Mouse (Mus musculus): ENCODE results near the gene Car2. TPM values are rescaled to one million over a fixed set of nuclear protein-coding genes. Genes with fewer than 3 reads are reported as not detected.

The Car2 gene
- total RNA-seq, 1 experiment, result 132 TPM

DNA sequence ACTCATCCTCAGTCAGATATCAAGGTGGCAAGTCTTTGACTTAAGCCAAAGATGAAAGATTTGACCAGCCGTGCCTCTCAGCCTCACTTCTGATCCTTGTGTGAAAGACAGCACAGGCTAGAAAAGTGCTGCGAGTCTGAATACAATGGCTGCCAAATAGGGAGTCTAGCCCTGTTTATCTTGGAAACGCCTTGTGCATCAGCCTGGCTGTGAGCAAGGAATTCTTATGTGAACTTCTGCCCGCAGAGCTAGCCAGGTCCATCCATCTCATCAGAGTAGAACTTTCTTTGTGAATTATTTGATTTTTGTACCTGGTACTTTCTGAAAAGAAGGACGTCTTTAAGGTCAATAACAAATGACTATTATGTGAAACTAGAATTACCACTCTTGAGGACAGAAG lies 32.1 kb upstream of the Car2 start:
- in situ Hi-C loops (cut with MboI; ENCODE audit: low sequenced_read_pairs in 2 of 2, unreplicated experiment in 2 of 2), result no loop called here

DNA sequence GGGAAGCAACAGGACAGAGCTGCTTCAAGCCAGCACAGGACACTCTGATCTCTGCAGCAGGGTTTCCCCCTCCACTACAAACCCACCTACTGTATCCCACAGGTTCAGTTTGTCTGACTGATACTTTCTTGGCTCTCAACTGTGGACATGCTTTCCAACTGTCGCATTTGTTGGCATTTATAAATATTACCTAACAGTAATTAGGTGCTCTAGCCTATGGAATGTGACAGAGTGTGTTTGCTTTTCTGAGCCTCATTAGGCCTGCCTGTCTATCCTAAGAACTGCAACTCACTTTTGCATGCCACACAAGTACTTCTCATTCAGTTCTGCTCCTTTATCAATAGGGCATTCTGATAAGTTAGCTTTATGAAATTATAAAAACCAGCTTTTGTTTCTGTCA lies 31.6 kb upstream of the Car2 start:
- no peak for DNase-seq (ENCODE audit: low read depth, low spot score)
- Histone ChIP-seq H3K4me1 (ENCODE audit: control insufficient read depth in 2 of 2, insufficient read depth in 2 of 2, low read length in 2 of 2, poor library complexity in 1 of 2) (no peaks in the 10 kb centered on the region), H3K9ac (ENCODE audit: insufficient read depth, low read depth, low read length, poor library complexity, severe bottlenecking) (no peak overlapping the region), H3K9me3 (ENCODE audit: control insufficient read depth, insufficient read depth, low read depth, low read length) (no peaks in the 10 kb centered on the region), H3K36me3 (ENCODE audit: control insufficient read depth, insufficient read depth, low read length, poor library complexity, severe bottlenecking) (no peaks in the 10 kb centered on the region), H3K4me3 (ENCODE audit: insufficient read depth in 1 of 2, low read depth in 1 of 2, low read length in 2 of 2, poor library complexity in 1 of 2, severe bottlenecking in 1 of 2) (no peak overlapping the region), H3K27ac (ENCODE audit: insufficient read depth, low read depth, low read length, poor library complexity, severe bottlenecking) (no peak overlapping the region)
- in situ Hi-C loops (cut with MboI; ENCODE audit: low sequenced_read_pairs in 2 of 2, unreplicated experiment in 2 of 2), result no loop called here
- TF ChIP-seq HCFC1 (IDR thresholded peaks at IDR 0.05; ENCODE audit: borderline replicate concordance, insufficient read depth, low read length) (no peak), ZNF384 (IDR thresholded peaks at IDR 0.05; ENCODE audit: low read depth, low read length) (no peak), MAFK (IDR thresholded peaks at IDR 0.05; ENCODE audit: insufficient read depth, low read depth, low read length) (no peak), ZC3H11A (IDR thresholded peaks at IDR 0.05; ENCODE audit: borderline replicate concordance, low read depth, low read length) (no peak), CHD2 (IDR thresholded peaks at IDR 0.05; ENCODE audit: low read depth, low read length) (no peak)

More for the DNA sequence above, 32.1 kb upstream of the Car2 start:
- DNase-seq (ENCODE audit: low read depth, low spot score), result no peak
- H3K36me3 ChIP-seq (ENCODE audit: control insufficient read depth, insufficient read depth, low read length, poor library complexity, severe bottlenecking), result no peaks in the 10 kb centered on the region
- H3K27ac ChIP-seq (ENCODE audit: insufficient read depth, low read depth, low read length, poor library complexity, severe bottlenecking), result no peak overlapping the region
- TF ChIP-seq CHD2 (IDR thresholded peaks at IDR 0.05; ENCODE audit: low read depth, low read length) (no peak), HCFC1 (IDR thresholded peaks at IDR 0.05; ENCODE audit: borderline replicate concordance, insufficient read depth, low read length) (no peak), MAFK (IDR thresholded peaks at IDR 0.05; ENCODE audit: insufficient read depth, low read depth, low read length) (no peak), ZNF384 (IDR thresholded peaks at IDR 0.05; ENCODE audit: low read depth, low read length) (no peak)
- no peak overlapping the region for H3K9ac ChIP-seq (ENCODE audit: insufficient read depth, low read depth, low read length, poor library complexity, severe bottlenecking)
- no peaks in the 10 kb centered on the region for H3K4me1 ChIP-seq (ENCODE audit: control insufficient read depth in 2 of 2, insufficient read depth in 2 of 2, low read length in 2 of 2, poor library complexity in 1 of 2)
- H3K9me3 ChIP-seq (ENCODE audit: control insufficient read depth, insufficient read depth, low read depth, low read length), result no peaks in the 10 kb centered on the region
- no peak overlapping the region for H3K4me3 ChIP-seq (ENCODE audit: insufficient read depth in 1 of 2, low read depth in 1 of 2, low read length in 2 of 2, poor library complexity in 1 of 2, severe bottlenecking in 1 of 2)

DNA sequence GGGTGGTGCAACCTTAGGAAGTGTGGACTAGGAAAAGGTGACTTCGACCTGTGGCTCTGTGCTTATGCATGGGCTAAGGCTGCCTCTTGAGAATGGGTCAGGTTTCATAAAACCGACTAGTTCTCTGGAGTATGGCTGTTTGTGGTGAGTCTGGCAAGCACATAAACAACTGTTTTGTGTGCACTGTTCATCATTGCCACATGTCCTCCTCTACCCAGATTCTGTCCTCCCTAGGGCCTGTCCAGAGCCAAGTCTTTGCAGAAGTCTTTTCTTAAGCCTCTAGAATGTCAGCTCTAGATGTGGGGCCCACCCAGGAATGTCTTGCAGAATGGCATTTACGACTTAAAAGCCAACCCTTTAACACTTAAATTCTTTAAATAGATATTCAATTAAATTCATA lies 28.2 kb upstream of the Car2 start:
- in situ Hi-C loops (cut with MboI; ENCODE audit: low sequenced_read_pairs in 2 of 2, unreplicated experiment in 2 of 2), result no loop called here

DNA sequence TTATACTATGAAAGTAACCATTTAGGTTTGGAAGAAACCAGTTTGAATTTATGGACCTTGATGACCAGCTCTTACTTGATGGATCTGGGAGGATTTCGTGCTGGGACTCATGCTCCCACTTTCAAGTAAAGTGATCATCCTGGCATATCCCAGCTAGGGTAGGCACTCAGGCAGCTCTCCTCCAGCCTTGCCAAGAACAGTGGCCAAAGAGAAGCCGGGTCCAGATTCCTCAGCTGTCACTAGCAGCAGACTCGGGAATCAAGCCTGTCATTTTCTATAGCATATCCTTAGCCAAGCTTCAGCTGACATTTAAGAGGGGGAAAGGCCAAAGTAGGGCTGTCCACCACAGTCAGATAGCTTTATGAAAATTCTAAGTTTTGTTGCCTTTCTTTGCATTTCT lies 25.8 kb upstream of the Car2 start:
- Histone ChIP-seq H3K36me3 (ENCODE audit: control insufficient read depth, insufficient read depth, low read length, poor library complexity, severe bottlenecking) (no peaks in the 10 kb centered on the region), H3K4me1 (ENCODE audit: control insufficient read depth in 2 of 2, insufficient read depth in 2 of 2, low read length in 2 of 2, poor library complexity in 1 of 2) (peaks cover 0 to 3% of the 10 kb centered on the region in 2 experiments; a peak in 1 of 4 replicates), H3K27ac (ENCODE audit: insufficient read depth, low read depth, low read length, poor library complexity, severe bottlenecking) (no peak overlapping the region), H3K9me3 (ENCODE audit: control insufficient read depth, insufficient read depth, low read depth, low read length) (no peaks in the 10 kb centered on the region), H3K4me3 (ENCODE audit: insufficient read depth in 1 of 2, low read depth in 1 of 2, low read length in 2 of 2, poor library complexity in 1 of 2, severe bottlenecking in 1 of 2) (no peak overlapping the region), H3K9ac (ENCODE audit: insufficient read depth, low read depth, low read length, poor library complexity, severe bottlenecking) (no peak overlapping the region)
- DNase-seq (ENCODE audit: low read depth, low spot score), result no peak
- TF ChIP-seq ZC3H11A (IDR thresholded peaks at IDR 0.05; ENCODE audit: borderline replicate concordance, low read depth, low read length) (no peak), ZNF384 (IDR thresholded peaks at IDR 0.05; ENCODE audit: low read depth, low read length) (no peak), CHD2 (IDR thresholded peaks at IDR 0.05; ENCODE audit: low read depth, low read length) (no peak), MAFK (IDR thresholded peaks at IDR 0.05; ENCODE audit: insufficient read depth, low read depth, low read length) (no peak), HCFC1 (IDR thresholded peaks at IDR 0.05; ENCODE audit: borderline replicate concordance, insufficient read depth, low read length) (no peak)
- in situ Hi-C loops (cut with MboI; ENCODE audit: low sequenced_read_pairs in 2 of 2, unreplicated experiment in 2 of 2), result no loop called here

More for the DNA sequence above, 28.2 kb upstream of the Car2 start:
- Histone ChIP-seq H3K9ac (ENCODE audit: insufficient read depth, low read depth, low read length, poor library complexity, severe bottlenecking) (no peak overlapping the region), H3K4me3 (ENCODE audit: insufficient read depth in 1 of 2, low read depth in 1 of 2, low read length in 2 of 2, poor library complexity in 1 of 2, severe bottlenecking in 1 of 2) (no peak overlapping the region), H3K27ac (ENCODE audit: insufficient read depth, low read depth, low read length, poor library complexity, severe bottlenecking) (no peak overlapping the region), H3K4me1 (ENCODE audit: control insufficient read depth in 2 of 2, insufficient read depth in 2 of 2, low read length in 2 of 2, poor library complexity in 1 of 2) (no peaks in the 10 kb centered on the region), H3K9me3 (ENCODE audit: control insufficient read depth, insufficient read depth, low read depth, low read length) (no peaks in the 10 kb centered on the region), H3K36me3 (ENCODE audit: control insufficient read depth, insufficient read depth, low read length, poor library complexity, severe bottlenecking) (no peaks in the 10 kb centered on the region)
- no peak for DNase-seq (ENCODE audit: low read depth, low spot score)
- TF ChIP-seq ZC3H11A (IDR thresholded peaks at IDR 0.05; ENCODE audit: borderline replicate concordance, low read depth, low read length), result no peak
- no peak for TF ChIP-seq CHD2 (IDR thresholded peaks at IDR 0.05; ENCODE audit: low read depth, low read length)
- TF ChIP-seq HCFC1 (IDR thresholded peaks at IDR 0.05; ENCODE audit: borderline replicate concordance, insufficient read depth, low read length), result no peak
- no peak for TF ChIP-seq MAFK (IDR thresholded peaks at IDR 0.05; ENCODE audit: insufficient read depth, low read depth, low read length)
- no peak for TF ChIP-seq ZNF384 (IDR thresholded peaks at IDR 0.05; ENCODE audit: low read depth, low read length)

DNA sequence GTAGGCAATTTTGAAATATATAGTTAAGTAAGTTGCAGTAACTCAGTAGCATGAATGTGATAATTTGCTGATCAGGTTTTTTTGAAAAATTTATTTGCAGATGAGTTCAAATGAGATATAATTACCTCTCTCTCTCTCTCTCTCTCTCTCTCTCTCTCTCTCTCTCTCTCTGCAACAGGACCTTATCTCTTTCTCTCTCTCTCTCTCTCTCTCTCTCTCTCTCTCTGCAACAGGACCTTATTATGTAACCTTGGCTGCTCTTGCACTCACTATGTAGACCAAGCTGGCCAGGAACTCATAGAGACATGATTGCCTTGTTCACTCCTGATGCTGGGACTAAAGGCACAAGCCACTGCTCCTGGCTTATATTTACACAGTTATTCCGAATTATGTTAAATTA lies 24.9 kb upstream of the Car2 start:
- in situ Hi-C loops (cut with MboI; ENCODE audit: low sequenced_read_pairs in 2 of 2, unreplicated experiment in 2 of 2), result no loop called here
- Histone ChIP-seq H3K4me3 (ENCODE audit: insufficient read depth in 1 of 2, low read depth in 1 of 2, low read length in 2 of 2, poor library complexity in 1 of 2, severe bottlenecking in 1 of 2) (no peak overlapping the region), H3K9me3 (ENCODE audit: control insufficient read depth, insufficient read depth, low read depth, low read length) (no peaks in the 10 kb centered on the region), H3K4me1 (ENCODE audit: control insufficient read depth in 2 of 2, insufficient read depth in 2 of 2, low read length in 2 of 2, poor library complexity in 1 of 2) (peaks cover 0 to 3% of the 10 kb centered on the region in 2 experiments; a peak in 1 of 4 replicates), H3K27ac (ENCODE audit: insufficient read depth, low read depth, low read length, poor library complexity, severe bottlenecking) (no peak overlapping the region), H3K9ac (ENCODE audit: insufficient read depth, low read depth, low read length, poor library complexity, severe bottlenecking) (no peak overlapping the region), H3K36me3 (ENCODE audit: control insufficient read depth, insufficient read depth, low read length, poor library complexity, severe bottlenecking) (no peaks in the 10 kb centered on the region)
- TF ChIP-seq ZC3H11A (IDR thresholded peaks at IDR 0.05; ENCODE audit: borderline replicate concordance, low read depth, low read length) (no peak), ZNF384 (IDR thresholded peaks at IDR 0.05; ENCODE audit: low read depth, low read length) (no peak), MAFK (IDR thresholded peaks at IDR 0.05; ENCODE audit: insufficient read depth, low read depth, low read length) (no peak), HCFC1 (IDR thresholded peaks at IDR 0.05; ENCODE audit: borderline replicate concordance, insufficient read depth, low read length) (no peak), CHD2 (IDR thresholded peaks at IDR 0.05; ENCODE audit: low read depth, low read length) (no peak)
- no peak for DNase-seq (ENCODE audit: low read depth, low spot score)

Data from ES-E14 (cell line).